Mouse (Mus musculus) CH12.LX (cell line): Measurements from ENCODE around the gene Tmem72. TPM values are rescaled to one million over a fixed set of nuclear protein-coding genes. Genes with fewer than 3 reads are reported as not detected.

Experiments used
- DNase-seq: peaks from one replicate; pipeline ENCODE4 v3.0.0-alpha.2; 2013; ENCODE audit errors: extremely low read depth
- H3K27ac ChIP-seq: 2 replicates; pipeline ENCODE4 v1.5.1; 2012; ENCODE audit warnings: low read depth, mild to moderate bottlenecking, control low read depth, moderate library complexity; ENCODE audit not compliant: insufficient read depth
- H3K27me3 ChIP-seq: replicated peaks from 2 replicates; pipeline ENCODE3; 2012; ENCODE audit warnings: inconsistent platforms
- H3K36me3 ChIP-seq, 2 experiments: replicated peaks in 1 of 2; 2 replicates each; pipeline versions ENCODE3 to v1.6.1; 2012; ENCODE audit warnings: inconsistent platforms in 1 of 2, low read length in 1 of 2, mild to moderate bottlenecking in 1 of 2, mixed read lengths in 1 of 2, moderate library complexity in 1 of 2; ENCODE audit not compliant: control insufficient read depth in 1 of 2, insufficient read depth in 1 of 2
- H3K4me1 ChIP-seq, 2 experiments: 2 replicates each; pipeline ENCODE4 v1.6.1; 2012; ENCODE audit warnings: inconsistent platforms in 1 of 2, moderate library complexity in 1 of 2; ENCODE audit not compliant: insufficient read depth in 2 of 2, control insufficient read depth in 1 of 2
- H3K4me2 ChIP-seq: 2 replicates; pipeline ENCODE4 v1.6.1; 2012; ENCODE audit warnings: low read depth, mild to moderate bottlenecking, control low read depth; ENCODE audit not compliant: poor library complexity, insufficient read depth, severe bottlenecking
- H3K4me3 ChIP-seq, 3 experiments: fragments of 150-350 bp in 1 of 3; sonication (generic) in 1 of 3; replicated peaks in 1 of 3; 2 replicates each; pipeline versions ENCODE3 to v1.5.1; 2011 to 2012; ENCODE audit warnings: low read depth in 2 of 3, low read length in 2 of 3, mild to moderate bottlenecking in 2 of 3, moderate library complexity in 2 of 3, control low read depth in 1 of 3, improper control_type of control experiment in 1 of 3, inconsistent platforms in 1 of 3, mixed read lengths in 1 of 3; ENCODE audit not compliant: poor library complexity in 1 of 3
- H3K79me2 ChIP-seq: replicated peaks from 2 replicates; pipeline ENCODE4 v1.6.1; 2012; ENCODE audit warnings: mild to moderate bottlenecking, moderate library complexity; ENCODE audit not compliant: control insufficient read depth, poor library complexity, insufficient read depth, severe bottlenecking; ENCODE audit errors: extremely low read depth
- H3K9ac ChIP-seq: 2 replicates; pipeline ENCODE4 v1.6.1; 2012; ENCODE audit warnings: low read depth, mild to moderate bottlenecking, control low read depth, moderate library complexity; ENCODE audit not compliant: insufficient read depth
- H3K9me3 ChIP-seq: replicated peaks from 2 replicates; pipeline ENCODE3; 2012; ENCODE audit warnings: low read length, inconsistent platforms, mixed read lengths
- CHD1 ChIP-seq: IDR thresholded peaks from 2 replicates; pipeline ENCODE4 v1.6.1; 2012; ENCODE audit warnings: low read depth, low read length, improper control_type of control experiment, inconsistent platforms
- CHD2 ChIP-seq: IDR thresholded peaks from 2 replicates; pipeline ENCODE4 v1.6.1; 2011; ENCODE audit warnings: low read length, improper control_type of control experiment
- E2F4 ChIP-seq: IDR thresholded peaks from 2 replicates; pipeline ENCODE4 v1.6.1; 2011; ENCODE audit warnings: low read depth, low read length, improper control_type of control experiment; ENCODE audit not compliant: insufficient replicate concordance
- ELF1 ChIP-seq: IDR thresholded peaks from 2 replicates; pipeline ENCODE4 v1.6.1; 2014; ENCODE audit warnings: low read depth, mild to moderate bottlenecking, inconsistent platforms, low read length, improper control_type of control experiment
- GABPA ChIP-seq: IDR thresholded peaks from 2 replicates; pipeline ENCODE4 v1.6.1; 2012; ENCODE audit warnings: low read depth, low read length, improper control_type of control experiment, inconsistent platforms; ENCODE audit not compliant: insufficient replicate concordance
- IRF4 ChIP-seq: IDR thresholded peaks from 2 replicates; pipeline ENCODE4 v1.6.1; 2014; ENCODE audit warnings: low read depth, mild to moderate bottlenecking, inconsistent platforms, low read length, improper control_type of control experiment
- JUND ChIP-seq: conservative IDR thresholded peaks from 2 replicates; pipeline ENCODE4 v1.6.1; 2011; ENCODE audit warnings: low read depth, low read length, improper control_type of control experiment
- MAFK ChIP-seq: IDR thresholded peaks from 2 replicates; pipeline ENCODE4 v1.6.1; 2011; ENCODE audit warnings: low read length, improper control_type of control experiment; ENCODE audit not compliant: insufficient replicate concordance
- MAX ChIP-seq: IDR thresholded peaks from 2 replicates; pipeline ENCODE4 v1.6.1; 2011; ENCODE audit warnings: low read length, improper control_type of control experiment
- MAZ ChIP-seq: IDR thresholded peaks from 2 replicates; pipeline ENCODE4 v1.6.1; 2012; ENCODE audit warnings: low read depth, mild to moderate bottlenecking, inconsistent platforms, low read length, improper control_type of control experiment, moderate library complexity
- MXI1 ChIP-seq: IDR thresholded peaks from 2 replicates; pipeline ENCODE4 v1.6.1; 2011; ENCODE audit warnings: mild to moderate bottlenecking, low read depth, low read length, improper control_type of control experiment
- MYC ChIP-seq: IDR thresholded peaks from 2 replicates; pipeline ENCODE4 v1.6.1; 2011; ENCODE audit warnings: low read depth, mild to moderate bottlenecking, improper control_type of control experiment, low read length
- NELFE ChIP-seq: IDR thresholded peaks from 2 replicates; pipeline ENCODE4 v1.6.1; 2011; ENCODE audit warnings: low read depth, low read length, improper control_type of control experiment
- NRF1 ChIP-seq: IDR thresholded peaks from 2 replicates; pipeline ENCODE4 v1.6.1; 2014; ENCODE audit warnings: low read depth, mild to moderate bottlenecking, inconsistent platforms, low read length, improper control_type of control experiment, moderate library complexity
- RCOR1 ChIP-seq: conservative IDR thresholded peaks from 2 replicates; pipeline ENCODE4 v1.6.1; 2012; ENCODE audit warnings: low read depth, mild to moderate bottlenecking, inconsistent platforms, low read length, improper control_type of control experiment
- SMC3 ChIP-seq: IDR thresholded peaks from 2 replicates; pipeline ENCODE4 v1.6.1; 2011; ENCODE audit warnings: low read depth, low read length, improper control_type of control experiment
- TBP ChIP-seq: conservative IDR thresholded peaks from 2 replicates; pipeline ENCODE4 v1.6.1; 2011; ENCODE audit warnings: low read depth, low read length, improper control_type of control experiment
- UBTF ChIP-seq: IDR thresholded peaks from 2 replicates; pipeline ENCODE4 v1.6.1; 2012; ENCODE audit warnings: low read depth, mild to moderate bottlenecking, inconsistent platforms, low read length, improper control_type of control experiment, moderate library complexity
- USF1 ChIP-seq: IDR thresholded peaks from 2 replicates; pipeline ENCODE4 v1.6.1; 2014; ENCODE audit warnings: low read depth, mild to moderate bottlenecking, inconsistent platforms, low read length, improper control_type of control experiment
- ZC3H11A ChIP-seq: IDR thresholded peaks from 2 replicates; pipeline ENCODE4 v1.6.1; 2012; ENCODE audit warnings: low read depth, mild to moderate bottlenecking, inconsistent platforms, low read length, improper control_type of control experiment
- ZNF384 ChIP-seq: IDR thresholded peaks from 2 replicates; pipeline ENCODE4 v1.6.1; 2012; ENCODE audit warnings: low read depth, low read length, improper control_type of control experiment, inconsistent platforms
- dilution Hi-C: fragments of 300-500 bp; cut with MboI; formaldehyde crosslinking; loops from 2 replicates; pipeline ENCODE4 v1.14.3; 2020; ENCODE audit warnings: low sequenced_read_pairs; ENCODE audit not compliant: extremely low pct_unique_long_range_greater_than_20kb, extremely low pct_ligation_motif_present
- in situ Hi-C: fragments of 300-500 bp; cut with MboI; formaldehyde crosslinking; loops from 3 replicates; pipeline ENCODE4 v1.14.3; 2019; ENCODE audit warnings: low sequenced_read_pairs, low pct_ligation_motif_present, low pct_unique_long_range_greater_than_20kb, mixed read lengths
- polyA plus RNA-seq: library from polyadenylated mRNA; unstranded; fragments of >175 nt; gene quantifications from 2 replicates; pipeline ENCODE4 v1.2.1, GENCODE M21; 2012; ENCODE audit warnings: low read depth; ENCODE audit not compliant: insufficient read length
- total RNA-seq, 2 experiments: library from RNA; depleted of rRNA; stranded (reverse); fragments of 300-350 nt in 1 of 2; fragments of >200 nt in 1 of 2; gene quantifications; 2 replicates each; pipeline ENCODE4 v1.2.3; 2012 to 2014

Gene Tmem72
- total and polyA plus RNA-seq, 3 experiments = 0.01 to 0.04 (median 0.01) TPM

- no peak within 1 kb of the TSS; the same call in 1 of the 2 replicates for H3K27ac ChIP-seq
- DNase-seq = no peak
- no peaks in the 10 kb centered on the region for H3K9me3 ChIP-seq
- no peak within 1 kb of the TSS for H3K4me2 ChIP-seq
- H3K36me3 ChIP-seq = peaks cover 85 to 99% of the 10 kb centered on the region in 2 experiments
- dilution Hi-C loops = no loop called here
- H3K9ac ChIP-seq = no peak within 1 kb of the TSS
- H3K27me3 ChIP-seq = no peaks in the 10 kb centered on the region
- TF ChIP-seq ELF1 = no peak
- TF ChIP-seq MYC = no peak
- TF ChIP-seq MAZ = no peak
- peaks cover 11 to 25% of the 10 kb centered on the region in 2 experiments; a peak in 3 of 4 replicates for H3K4me1 ChIP-seq
- H3K79me2 ChIP-seq = no peaks in the 10 kb centered on the region; the same call in 1 of the 2 replicates
- in situ Hi-C loops = loop anchor here (5.0 kb wide), 1 partner anchor 47 kb away; no protein-coding TSS in a partner anchor
- H3K4me3 ChIP-seq = no peak within 1 kb of the TSS
Observed at GRCm38 (mm10) chr6:116650406-116650805, 66.3 kb downstream of the Tmem72 start, which contains the start of gene Depp1. Depp1 (plus strand) TSS chr6:116650609.

- no peak for TF ChIP-seq CHD2
- in situ Hi-C loops = loop anchor here (5.0 kb wide), 1 partner anchor 47 kb away; no protein-coding TSS in a partner anchor
- Histone ChIP-seq H3K36me3 (peaks cover 85 to 99% of the 10 kb centered on the region in 2 experiments), H3K27ac (no peak overlapping the region; the same call in 1 of the 2 replicates), H3K4me2 (no peak overlapping the region), H3K27me3 (no peaks in the 10 kb centered on the region), H3K9me3 (no peaks in the 10 kb centered on the region), H3K9ac (no peak overlapping the region), H3K4me1 (peaks cover 8 to 20% of the 10 kb centered on the region in 2 experiments; a peak in 3 of 4 replicates), H3K4me3 (no peak overlapping the region), H3K79me2 (no peaks in the 10 kb centered on the region; the same call in 1 of the 2 replicates)
- dilution Hi-C loops = no loop called here
- no peak for DNase-seq
Observed at GRCm38 (mm10) chr6:116649811-116650210, 66.9 kb downstream of the Tmem72 start.

DNA sequence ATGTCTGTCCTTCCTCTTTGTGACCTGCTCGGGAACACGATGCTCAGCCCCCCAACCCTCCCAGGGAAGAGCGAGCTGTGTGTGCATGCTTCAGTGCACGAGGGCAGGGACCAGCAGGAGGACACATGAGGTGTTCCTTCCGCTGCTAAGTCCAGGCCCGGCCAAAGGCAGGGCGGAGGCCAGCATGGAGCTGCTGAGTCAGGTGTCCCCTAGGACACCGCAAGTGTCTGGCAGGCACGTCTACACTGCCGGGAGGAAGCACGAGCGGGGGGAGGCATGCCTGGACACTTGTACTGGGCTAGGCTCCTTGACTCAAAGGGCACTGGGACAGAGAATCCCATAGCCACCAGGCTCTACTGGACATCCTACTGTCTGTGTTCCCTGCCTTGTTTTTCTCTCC, 69.0 kb downstream of the Tmem72 start:
- H3K4me1 ChIP-seq = no peaks in the 10 kb centered on the region
- H3K9ac ChIP-seq = no peak overlapping the region
- H3K36me3 ChIP-seq = peaks cover 89 to 99% of the 10 kb centered on the region in 2 experiments
- DNase-seq = no peak
- in situ Hi-C loops (no loop called here), dilution Hi-C loops (no loop called here)
- no peaks in the 10 kb centered on the region for H3K9me3 ChIP-seq
- no peak overlapping the region for H3K27ac ChIP-seq
- no peak overlapping the region for H3K4me3 ChIP-seq
- H3K79me2 ChIP-seq = no peaks in the 10 kb centered on the region
- no peak for TF ChIP-seq CHD1
- TF ChIP-seq GABPA = no peak
- TF ChIP-seq NRF1 = no peak
- TF ChIP-seq ELF1 = no peak
- no peak for TF ChIP-seq MXI1
- no peak for TF ChIP-seq MAZ
- no peak for TF ChIP-seq NELFE
- no peak for TF ChIP-seq RCOR1
- TF ChIP-seq CHD2 = no peak
- no peak for TF ChIP-seq MAX
- no peak for TF ChIP-seq MAFK
- no peak for TF ChIP-seq UBTF
- no peak for TF ChIP-seq JUND
- no peak for TF ChIP-seq ZC3H11A
- no peak for TF ChIP-seq IRF4
- TF ChIP-seq TBP = no peak
- TF ChIP-seq USF1 = no peak
- TF ChIP-seq E2F4 = no peak
- TF ChIP-seq SMC3 = no peak
- no peak for TF ChIP-seq ZNF384
- H3K27me3 ChIP-seq = no peaks in the 10 kb centered on the region
- H3K4me2 ChIP-seq = no peak overlapping the region
